Mouse (Mus musculus): ENCODE measurements around the gene Fam43b.

DNA sequence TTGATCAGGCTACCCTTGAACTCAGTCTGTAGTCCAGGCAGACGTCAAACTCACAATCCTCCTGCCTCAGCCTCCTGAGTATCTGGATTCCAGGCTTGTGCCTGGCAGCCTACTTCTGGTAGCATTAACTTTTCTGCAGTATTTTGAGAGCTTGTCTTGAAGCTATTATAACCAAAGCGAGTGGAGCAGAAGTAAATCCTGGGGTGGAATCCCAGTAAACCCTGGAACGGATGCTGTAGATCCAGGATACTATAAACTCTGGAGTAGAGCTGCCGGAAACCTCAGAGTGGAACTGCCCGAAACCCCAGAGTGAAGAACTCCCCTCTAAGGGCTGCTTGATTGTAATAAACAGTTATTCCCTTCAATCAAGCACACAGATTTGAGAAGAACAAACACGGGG lies 18.8 kb downstream of the Fam43b start:
- TF ChIP-seq CTCF (IDR thresholded peaks at IDR 0.05; ENCODE audit: low read depth) = no peak
- TF ChIP-seq EP300 (IDR thresholded peaks at IDR 0.05; ENCODE audit: low read depth) = no peak
